Mouse (Mus musculus) intestine, embryonic 14.5 days (tissue): Measurements from ENCODE around the gene Cbx6. TPM values are rescaled to one million over a fixed set of nuclear protein-coding genes. Genes with fewer than 3 reads are reported as not detected.

Experiments used
- ATAC-seq: fragments of 200-750 bp; cut with Nextera tagmentation; replicated peaks from 2 replicates; pipeline ENCODE4 v1.8.0; 2017; ENCODE audit warnings: low read depth, moderate number of reproducible peaks, moderate TSS enrichment, moderate library complexity; ENCODE audit not compliant: low FRiP score, low TSS enrichment
- DNase-seq: peaks from one replicate; pipeline ENCODE4 v3.0.0-alpha.2; 2018; ENCODE audit warnings: low spot score
- H3K27ac ChIP-seq: fragments of 300-500 bp; sonication (generic); 2 replicates; pipeline ENCODE4 v1.5.1; 2014; ENCODE audit warnings: low read depth, mild to moderate bottlenecking, control low read depth
- H3K27me3 ChIP-seq: fragments of 300-500 bp; sonication (generic); replicated peaks from 2 replicates; pipeline ENCODE4 v1.6.1; 2014; ENCODE audit warnings: low read length, control low read depth; ENCODE audit not compliant: control insufficient read depth, insufficient read depth
- H3K36me3 ChIP-seq: fragments of 300-500 bp; sonication (generic); 2 replicates; pipeline ENCODE4 v1.6.1; 2014; ENCODE audit warnings: low read length, control low read depth; ENCODE audit not compliant: control insufficient read depth, insufficient read depth
- H3K4me1 ChIP-seq: fragments of 300-500 bp; sonication (generic); replicated peaks from 2 replicates; pipeline ENCODE4 v1.6.1; 2014; ENCODE audit warnings: low read length, control low read depth, mixed read lengths; ENCODE audit not compliant: control insufficient read depth, insufficient read depth
- H3K4me2 ChIP-seq: fragments of 300-500 bp; sonication (generic); 2 replicates; pipeline ENCODE4 v1.6.1; 2014; ENCODE audit warnings: low read length
- H3K4me3 ChIP-seq: fragments of 300-500 bp; sonication (generic); 2 replicates; pipeline ENCODE4 v1.5.1; 2014; ENCODE audit warnings: low read depth, low read length, control low read depth, mixed read lengths
- H3K9ac ChIP-seq: fragments of 300-500 bp; sonication (generic); 2 replicates; pipeline ENCODE4 v1.6.1; 2014; ENCODE audit warnings: mild to moderate bottlenecking, low read length
- H3K9me3 ChIP-seq: fragments of 300-500 bp; sonication (generic); 2 replicates; pipeline ENCODE4 v1.6.1; 2016; ENCODE audit warnings: low read length, control low read depth; ENCODE audit not compliant: control insufficient read depth
- WGBS: fragments of 180-500 bp; shearing (Covaris S2); extraction: QIAGEN DNeasy Blood & Tissue Kit; methylation state at CpG from one replicate; pipeline ENCODE4 v1.1.7; 2014; 5-methylcytosine and 5-hydroxymethylcytosine counted together
- polyA plus RNA-seq: library from polyadenylated mRNA; unstranded; fragments of >200 nt; fragmentation: Nextera tagmentation; extraction: Ambion mirVana; gene quantifications from 2 replicates; pipeline ENCODE4 v1.2.1, GENCODE M21; 2014

The Cbx6 gene
- polyA plus RNA-seq, 1 experiment from 2014 or later: 31.6 TPM

DNA sequence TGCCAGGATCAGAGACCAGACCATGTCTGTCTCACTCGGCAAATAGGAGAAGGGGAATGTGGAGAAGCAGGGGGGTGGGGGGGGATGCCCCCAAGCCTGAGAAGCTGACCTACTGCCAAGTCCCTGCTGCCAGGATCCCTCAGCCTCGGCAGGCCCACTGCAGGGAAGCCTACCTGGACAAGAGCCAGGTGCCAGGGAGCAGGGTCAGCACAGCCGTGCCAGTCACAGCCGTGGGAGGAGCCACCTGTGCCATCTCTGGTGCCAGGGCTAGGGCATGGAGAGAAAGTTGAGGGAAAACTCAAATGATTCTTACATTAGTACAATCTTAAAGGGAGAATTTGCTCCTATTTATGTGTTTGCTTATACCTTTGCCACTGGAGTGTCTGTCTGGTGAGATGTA, 32.2 kb downstream of the Cbx6 start:
- H3K4me2 ChIP-seq: no peak overlapping the region
- no peak overlapping the region for H3K9ac ChIP-seq
- peaks cover 56% of the 10 kb centered on the region for H3K27me3 ChIP-seq
- H3K4me1 ChIP-seq: no peaks in the 10 kb centered on the region; the same call in 1 of the 2 replicates
- no peak overlapping the region for H3K27ac ChIP-seq
- no peaks in the 10 kb centered on the region for H3K9me3 ChIP-seq
- 61% methylated on average over 4 of the region's 4 CpGs for WGBS
- ATAC-seq (no peak), DNase-seq (no peak)
- no peaks in the 10 kb centered on the region for H3K36me3 ChIP-seq
- no peak overlapping the region for H3K4me3 ChIP-seq

DNA sequence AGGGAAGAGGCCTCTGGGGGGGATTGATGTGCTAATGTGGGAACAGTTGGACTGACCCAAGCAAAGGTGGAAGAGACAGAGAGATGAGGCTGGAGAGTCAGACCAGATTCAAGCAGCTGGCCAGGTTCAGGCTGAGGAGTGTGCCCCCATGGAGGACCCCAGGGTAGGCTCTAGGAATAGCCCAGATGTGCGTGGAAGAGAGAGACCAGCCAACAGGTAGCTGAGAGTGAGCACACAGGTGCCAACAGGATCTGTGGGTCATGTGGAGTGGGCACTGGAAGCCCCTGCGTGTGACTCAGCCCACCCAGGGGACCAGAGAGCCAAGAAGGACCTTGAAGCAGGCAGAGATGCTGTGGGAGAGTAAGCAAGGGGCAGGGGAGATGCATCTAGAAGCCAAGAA, 32.8 kb downstream of the Cbx6 start:
- H3K4me2 ChIP-seq: no peak overlapping the region
- no peak overlapping the region for H3K9ac ChIP-seq
- no peak for ATAC-seq
- no peaks in the 10 kb centered on the region for H3K9me3 ChIP-seq
- DNase-seq: no peak
- H3K27me3 ChIP-seq: peaks cover 50% of the 10 kb centered on the region
- H3K27ac ChIP-seq: no peak overlapping the region
- no peak overlapping the region for H3K4me3 ChIP-seq
- no peaks in the 10 kb centered on the region for H3K36me3 ChIP-seq
- no peaks in the 10 kb centered on the region; the same call in 1 of the 2 replicates for H3K4me1 ChIP-seq
- 75% methylated on average over 2 of the region's 2 CpGs for WGBS

DNA sequence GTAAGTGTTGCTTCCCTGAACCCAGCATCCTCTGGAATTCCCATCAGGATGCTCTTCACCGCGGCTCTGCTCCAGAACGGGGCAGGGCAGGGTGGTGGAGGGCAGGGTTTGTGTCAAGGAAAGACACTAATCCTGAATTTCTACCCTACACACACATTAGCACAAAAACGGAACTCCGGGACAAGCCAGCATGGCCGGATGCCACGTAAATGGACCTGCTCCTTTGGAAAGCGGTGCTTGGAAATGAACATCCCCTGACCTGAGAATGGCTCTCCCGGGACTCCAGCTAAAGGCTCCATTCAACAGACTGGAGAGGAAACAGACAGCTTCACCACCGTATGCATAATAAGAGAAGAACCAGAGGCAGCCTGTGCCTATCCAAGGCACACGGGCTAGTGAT, 33.8 kb downstream of the Cbx6 start:
- Histone ChIP-seq H3K36me3 (no peaks in the 10 kb centered on the region), H3K27me3 (peaks cover 41% of the 10 kb centered on the region), H3K4me3 (no peak overlapping the region), H3K9ac (no peak overlapping the region), H3K4me2 (no peak overlapping the region), H3K4me1 (no peaks in the 10 kb centered on the region; the same call in 1 of the 2 replicates), H3K27ac (no peak overlapping the region), H3K9me3 (no peaks in the 10 kb centered on the region)
- DNase-seq (no peak), ATAC-seq (no peak)
- WGBS: 59% methylated on average over 11 of the region's 11 CpGs

DNA sequence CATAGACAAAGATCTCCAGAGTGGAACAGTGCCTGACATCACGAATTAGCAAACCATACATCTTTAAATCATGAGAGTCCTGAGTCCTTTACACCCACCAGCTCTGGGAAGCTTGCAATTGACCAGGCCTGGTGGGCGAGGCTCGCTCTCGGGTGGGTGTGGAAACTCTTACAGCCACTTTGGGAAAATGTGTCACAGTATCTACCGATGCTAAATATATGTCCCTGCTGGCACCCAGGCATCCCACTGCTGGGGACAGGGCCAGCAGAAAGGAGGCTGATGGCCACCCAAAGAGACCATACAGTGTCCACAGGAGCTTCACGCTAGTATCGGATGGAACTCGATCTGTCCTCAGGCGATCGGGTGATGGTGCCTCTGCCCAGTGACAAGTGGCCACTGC, 35.9 kb downstream of the Cbx6 start:
- H3K9ac ChIP-seq: no peak overlapping the region
- ATAC-seq: no peak
- 85% methylated on average over 10 of the region's 10 CpGs for WGBS
- H3K4me3 ChIP-seq: no peak overlapping the region
- H3K4me1 ChIP-seq: no peaks in the 10 kb centered on the region
- DNase-seq: no peak
- no peak overlapping the region for H3K27ac ChIP-seq
- H3K36me3 ChIP-seq: no peaks in the 10 kb centered on the region
- H3K27me3 ChIP-seq: peaks cover 23% of the 10 kb centered on the region
- no peaks in the 10 kb centered on the region for H3K9me3 ChIP-seq
- H3K4me2 ChIP-seq: no peak overlapping the region

DNA sequence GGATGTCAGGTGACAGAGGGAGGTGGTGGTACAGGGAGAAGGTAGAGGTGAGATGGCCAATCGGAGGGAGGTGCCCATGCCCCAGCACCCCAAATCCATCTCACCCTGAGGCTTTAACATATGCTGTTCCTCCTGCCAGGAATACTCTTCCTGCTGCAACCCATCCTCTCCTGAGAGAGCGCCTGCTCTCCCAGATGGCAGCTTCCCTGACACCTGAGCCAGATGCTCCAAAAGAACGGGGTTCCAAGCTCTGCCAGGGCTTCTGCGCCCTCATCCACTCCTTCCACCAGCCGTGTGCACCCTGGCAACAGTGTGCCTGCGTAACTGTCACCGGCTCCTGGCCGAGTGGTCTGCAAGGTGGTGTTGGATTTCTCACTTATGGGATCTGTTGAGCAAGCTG, 36.8 kb downstream of the Cbx6 start:
- WGBS: 80% methylated on average over 8 of the region's 8 CpGs
- no peak overlapping the region for H3K4me2 ChIP-seq
- no peak overlapping the region for H3K27ac ChIP-seq
- H3K4me3 ChIP-seq: no peak overlapping the region
- H3K9me3 ChIP-seq: no peaks in the 10 kb centered on the region
- no peaks in the 10 kb centered on the region for H3K4me1 ChIP-seq
- ATAC-seq: no peak
- no peak overlapping the region for H3K9ac ChIP-seq
- no peak for DNase-seq
- no peaks in the 10 kb centered on the region for H3K36me3 ChIP-seq
- peaks cover 14% of the 10 kb centered on the region for H3K27me3 ChIP-seq

DNA sequence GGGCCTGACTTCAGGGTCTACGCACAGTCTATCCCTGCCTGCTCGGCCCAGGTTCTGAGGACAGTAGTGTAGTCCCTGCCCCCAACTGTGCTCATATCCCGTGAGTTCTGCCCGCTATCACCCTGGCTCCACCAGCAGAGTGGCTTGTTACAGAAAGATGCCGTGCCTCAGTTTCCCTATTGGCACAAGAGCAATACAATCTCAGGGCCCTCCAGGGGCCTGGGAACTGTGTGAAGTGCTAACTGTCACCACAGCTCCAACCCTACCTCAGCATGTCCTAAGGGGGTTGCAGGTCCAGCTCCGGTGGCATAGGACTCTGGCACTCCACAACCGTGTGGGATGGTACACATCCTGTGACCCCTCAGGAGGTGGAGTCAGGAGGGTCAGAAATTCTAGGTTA, 37.4 kb downstream of the Cbx6 start:
- H3K9ac ChIP-seq: no peak overlapping the region
- no peak for DNase-seq

DNA sequence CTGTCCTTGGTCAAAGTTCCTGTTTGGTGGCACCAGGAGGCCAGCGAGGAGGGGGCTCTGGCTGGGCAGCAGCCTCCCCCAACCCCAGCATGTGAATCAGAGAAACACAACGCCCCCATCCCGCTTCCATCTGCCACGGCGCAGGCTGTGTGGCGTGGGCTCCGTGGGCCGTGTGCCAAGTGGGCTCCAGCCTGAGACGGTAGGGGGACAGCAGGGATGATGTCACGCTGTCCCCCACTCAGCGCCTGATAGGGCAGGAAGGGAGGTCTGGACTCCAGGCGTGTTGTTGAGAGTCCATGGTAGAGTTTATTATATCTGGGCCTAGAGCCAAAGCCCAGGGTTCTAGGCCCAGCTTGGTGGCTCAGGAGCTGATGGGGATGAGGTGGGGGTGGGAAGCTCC, 38.2 kb downstream of the Cbx6 start:
- no peak for ATAC-seq

More for the DNA sequence above, 37.4 kb downstream of the Cbx6 start:
- Histone ChIP-seq H3K4me2 (no peak overlapping the region), H3K36me3 (no peaks in the 10 kb centered on the region), H3K9me3 (no peaks in the 10 kb centered on the region), H3K27ac (no peak overlapping the region), H3K4me3 (no peak overlapping the region), H3K4me1 (no peaks in the 10 kb centered on the region), H3K27me3 (peaks cover 8% of the 10 kb centered on the region)
- ATAC-seq: no peak
- WGBS: 81% methylated on average over 7 of the region's 7 CpGs

DNA sequence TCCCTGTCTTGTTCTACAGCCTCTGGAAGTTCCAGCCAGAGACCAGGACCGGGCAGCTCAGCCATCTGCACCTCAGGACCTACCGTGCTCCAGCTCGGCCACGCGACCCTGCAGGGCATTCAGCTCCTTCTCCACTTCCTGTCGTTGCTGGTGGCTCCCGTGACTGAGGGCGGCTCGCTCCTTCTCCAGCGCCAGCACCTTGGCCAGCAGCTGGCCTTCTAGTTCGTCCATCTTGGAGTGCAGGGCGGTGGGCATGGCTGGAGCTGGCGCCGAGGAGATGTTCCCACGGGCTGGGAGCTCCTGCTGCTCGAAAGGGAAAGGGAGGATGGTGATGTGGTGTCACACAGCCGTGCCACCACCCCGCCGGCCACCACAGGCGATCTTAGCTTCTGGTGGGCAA, 40.3 kb downstream of the Cbx6 start:
- no peak overlapping the region for H3K9ac ChIP-seq
- 18% methylated on average over 20 of the region's 20 CpGs for WGBS

More for the DNA sequence above, 38.2 kb downstream of the Cbx6 start:
- Histone ChIP-seq H3K4me2 (no peak overlapping the region), H3K27ac (no peak overlapping the region), H3K27me3 (no peaks in the 10 kb centered on the region; the same call in 1 of the 2 replicates), H3K4me1 (no peaks in the 10 kb centered on the region), H3K36me3 (no peaks in the 10 kb centered on the region), H3K9me3 (no peaks in the 10 kb centered on the region), H3K4me3 (no peak overlapping the region), H3K9ac (no peak overlapping the region)
- DNase-seq: no peak
- 83% methylated on average over 12 of the region's 12 CpGs for WGBS

DNA sequence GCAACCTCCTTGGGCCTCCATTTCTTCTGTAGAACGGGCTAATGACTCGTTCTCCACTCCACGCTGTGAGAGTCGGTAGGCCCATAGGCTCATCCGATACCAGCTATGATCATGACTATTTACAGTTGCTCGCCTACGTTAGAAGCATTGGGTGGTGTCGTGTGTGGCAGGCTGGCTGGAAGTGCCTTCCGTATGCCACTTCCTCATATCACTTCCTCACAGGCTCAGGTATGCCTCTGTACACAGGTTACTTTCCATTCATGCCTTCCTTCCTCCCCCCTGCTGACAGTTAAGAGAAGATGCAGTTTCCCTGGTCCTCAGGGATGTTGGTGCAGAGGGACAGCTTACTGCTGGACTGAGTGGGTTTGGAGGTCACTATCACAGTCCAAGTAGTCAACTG, 41.4 kb downstream of the Cbx6 start:
- H3K27ac ChIP-seq: no peak overlapping the region
- H3K4me3 ChIP-seq: no peak overlapping the region
- no peak overlapping the region for H3K9ac ChIP-seq
- H3K4me1 ChIP-seq: no peaks in the 10 kb centered on the region
- no peaks in the 10 kb centered on the region; the same call in 1 of the 2 replicates for H3K27me3 ChIP-seq
- no peak overlapping the region for H3K4me2 ChIP-seq
- H3K36me3 ChIP-seq: no peaks in the 10 kb centered on the region
- DNase-seq (no peak), ATAC-seq (no peak)
- H3K9me3 ChIP-seq: no peaks in the 10 kb centered on the region
- WGBS: 95% methylated on average over 9 of the region's 9 CpGs

More for the DNA sequence above, 40.3 kb downstream of the Cbx6 start:
- no peaks in the 10 kb centered on the region for H3K4me1 ChIP-seq
- no peaks in the 10 kb centered on the region for H3K36me3 ChIP-seq
- no peak overlapping the region for H3K4me2 ChIP-seq
- no peak overlapping the region for H3K27ac ChIP-seq
- no peaks in the 10 kb centered on the region for H3K9me3 ChIP-seq
- no peak overlapping the region for H3K4me3 ChIP-seq
- ATAC-seq (no peak), DNase-seq (no peak)
- H3K27me3 ChIP-seq: no peaks in the 10 kb centered on the region; the same call in 1 of the 2 replicates
